Mouse (Mus musculus) retina, embryonic 14.5 days (tissue): ENCODE results near the gene Ccdc194.
A peak's percentile ranks its signal among the peaks of the same experiment; 100 is the strongest.

Experiments
- DNase-seq: peaks from one replicate; pipeline ENCODE4 v3.0.0-alpha.2; 2015; ENCODE audit warnings: low spot score

Ccdc194 gene

DNA sequence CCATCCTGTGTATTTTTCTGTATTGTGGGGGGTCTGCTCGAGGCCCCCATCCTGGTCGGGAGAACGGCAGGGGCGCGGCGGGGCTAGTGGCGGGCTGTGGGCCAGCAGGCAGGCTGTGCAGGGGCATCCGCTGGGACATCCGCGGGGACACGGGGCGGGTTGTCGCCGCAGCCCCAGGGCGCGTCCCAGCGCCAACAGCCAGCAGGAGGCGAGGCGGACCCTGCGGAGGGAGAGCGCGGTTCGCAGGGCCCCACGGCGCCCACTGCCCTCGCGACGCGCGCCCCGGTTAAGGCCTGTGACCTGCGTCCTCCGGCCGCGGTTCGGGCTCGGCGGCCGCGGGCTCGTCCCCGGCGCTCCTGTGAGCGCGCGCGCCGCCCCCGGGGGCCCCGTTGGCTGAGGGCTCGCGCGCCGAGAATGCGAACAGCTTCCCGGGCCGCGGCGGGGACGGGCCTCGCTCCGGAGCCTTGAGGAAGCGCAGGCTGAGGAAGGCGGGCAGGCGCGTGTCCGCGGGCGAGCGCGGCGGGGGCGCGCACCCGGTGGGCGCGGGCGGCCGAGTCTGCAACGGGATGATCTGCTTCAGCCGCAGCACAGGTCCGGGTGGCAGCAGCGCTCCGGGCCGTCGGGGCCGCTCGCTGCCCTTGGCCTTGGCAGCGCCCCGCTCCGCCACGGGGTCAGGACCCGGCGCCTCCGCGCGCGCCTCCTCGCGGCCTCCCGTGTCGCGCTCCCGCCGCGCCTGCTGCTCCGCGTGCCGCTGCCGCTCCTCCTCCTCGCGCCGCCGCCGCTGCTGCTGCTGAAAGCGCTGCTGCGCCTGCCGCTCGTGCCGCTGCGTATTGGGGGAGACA lies 49.2 kb downstream of the Ccdc194 start:
- DNase-seq = peak; percentile 80

DNA sequence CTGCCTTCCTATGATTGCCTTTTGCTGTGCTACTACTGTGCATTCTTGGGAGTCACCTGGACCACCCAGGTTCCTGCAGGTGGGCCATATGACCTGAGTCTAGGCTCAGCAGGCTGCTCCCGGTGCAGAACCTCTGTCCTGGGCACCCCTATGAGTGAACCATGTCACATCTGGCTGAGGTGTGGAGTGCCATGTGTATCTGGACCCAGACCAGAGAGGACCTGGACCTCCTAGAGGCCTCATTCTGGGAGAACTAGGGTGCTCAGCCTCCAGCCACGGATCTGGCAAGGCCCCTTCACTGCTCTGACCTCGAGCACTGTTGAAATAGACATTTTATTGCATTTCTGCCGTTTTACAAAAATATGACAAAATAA lies 49.8 kb downstream of the Ccdc194 start:
- no peak for DNase-seq

GRCm38 (mm10) chr8:71474785-71475701 lies 50.5 kb downstream of the Ccdc194 start:
- DNase-seq = no peak

- DNase-seq = no peak
Measured at GRCm38 (mm10) chr8:71474344-71474743, 51.2 kb downstream of the Ccdc194 start.

DNA sequence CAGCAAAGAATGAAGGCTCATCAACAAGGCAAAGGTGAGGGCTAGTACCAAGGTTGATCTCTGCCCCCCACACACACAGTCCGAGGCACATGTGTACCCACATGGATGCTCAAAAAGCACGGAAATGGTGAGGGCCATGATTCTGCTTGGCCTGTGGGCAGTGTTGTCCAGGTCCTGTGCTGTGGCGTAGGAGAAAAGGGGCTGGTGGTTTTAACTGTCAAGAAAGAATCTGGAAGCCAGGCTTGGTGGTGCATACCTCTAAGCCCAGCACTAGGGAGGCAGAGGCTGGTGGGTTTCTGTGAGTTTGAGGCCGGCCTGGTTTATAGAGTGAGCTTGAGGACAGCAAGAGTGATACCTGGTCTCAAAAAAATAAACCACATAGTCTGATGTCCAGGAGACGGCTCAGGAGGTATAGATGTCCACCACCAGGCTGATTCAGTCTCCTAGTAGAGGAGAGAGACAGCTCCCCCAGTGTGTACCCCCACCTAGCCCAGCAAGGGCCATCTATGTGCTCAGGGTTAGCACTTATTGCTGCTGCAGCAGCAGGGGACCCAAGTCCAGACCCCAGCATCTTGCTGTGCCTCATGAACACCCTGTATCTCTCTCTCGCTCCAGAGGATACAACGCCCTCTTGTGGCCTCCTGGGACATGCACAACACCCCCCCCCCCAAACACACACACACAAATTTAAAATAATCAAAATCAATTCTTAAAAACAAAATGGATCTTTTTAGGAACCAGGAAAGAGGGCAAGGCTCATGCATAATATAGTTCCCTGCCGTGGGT lies 52.7 kb downstream of the Ccdc194 start:
- no peak for DNase-seq

- no peak for DNase-seq
Measured at GRCm38 (mm10) chr8:71471861-71472260, 53.6 kb downstream of the Ccdc194 start.

DNA sequence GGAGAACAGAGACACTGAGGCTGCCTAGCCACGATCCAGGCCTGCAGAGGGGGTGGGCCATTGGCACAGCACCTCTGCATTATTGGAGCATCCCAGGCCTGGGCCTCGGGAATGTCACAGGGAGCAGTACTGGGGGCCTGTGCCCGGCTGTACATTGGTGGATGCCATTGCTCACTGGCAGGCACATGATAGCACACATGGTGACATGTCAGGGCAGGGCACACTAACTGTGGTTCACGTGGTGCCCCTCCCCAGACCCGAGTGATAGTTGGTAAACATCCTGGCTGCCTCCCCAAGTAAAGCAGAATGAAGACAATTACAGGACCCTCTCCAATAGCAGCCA lies 54.6 kb downstream of the Ccdc194 start:
- no peak for DNase-seq

- no peak for DNase-seq
Measured at GRCm38 (mm10) chr8:71470146-71470912, 55.2 kb downstream of the Ccdc194 start.
